Mouse (Mus musculus): ENCODE results near the gene Tmtc2. TPM values are rescaled to one million over a fixed set of nuclear protein-coding genes. Genes with fewer than 3 reads are reported as not detected.

Tmtc2 gene
- polyA plus RNA-seq, 1 experiment: 5.1 TPM

GRCm38 (mm10) chr10:105474162-105474830, 100.0 kb downstream of the Tmtc2 start:
- no peaks in the 10 kb centered on the region for H3K4me1 ChIP-seq (ENCODE audit: control insufficient read depth, insufficient read depth, low read length)
- no peaks in the 10 kb centered on the region for H3K27me3 ChIP-seq (ENCODE audit: control insufficient read depth, insufficient read depth, low read length)
- no peak overlapping the region for H3K4me3 ChIP-seq (ENCODE audit: control insufficient read depth, low read depth, low read length)
- no peak for TF ChIP-seq POLR2A (IDR thresholded peaks at IDR 0.05; ENCODE audit: control insufficient read depth, low read depth, low read length)
- TF ChIP-seq CTCF (IDR thresholded peaks at IDR 0.05; ENCODE audit: control insufficient read depth, insufficient read depth, insufficient replicate concordance, low read depth, low read length): no peak
- H3K27ac ChIP-seq (ENCODE audit: control insufficient read depth, insufficient read depth, low read depth, low read length): no peak overlapping the region
- no peaks in the 10 kb centered on the region for H3K36me3 ChIP-seq (ENCODE audit: control insufficient read depth, insufficient read depth, low read length)

- H3K36me3 ChIP-seq (ENCODE audit: control insufficient read depth, insufficient read depth, low read length): no peaks in the 10 kb centered on the region
- no peak overlapping the region for H3K4me3 ChIP-seq (ENCODE audit: control insufficient read depth, low read depth, low read length)
- TF ChIP-seq CTCF (IDR thresholded peaks at IDR 0.05; ENCODE audit: control insufficient read depth, insufficient read depth, insufficient replicate concordance, low read depth, low read length) (no peak), POLR2A (IDR thresholded peaks at IDR 0.05; ENCODE audit: control insufficient read depth, low read depth, low read length) (no peak)
Observed at GRCm38 (mm10) chr10:105464378-105464777, 109.9 kb downstream of the Tmtc2 start.

GRCm38 (mm10) chr10:105453441-105453840, 120.8 kb downstream of the Tmtc2 start:
- Histone ChIP-seq H3K27ac (ENCODE audit: control insufficient read depth, insufficient read depth, low read depth, low read length) (no peak overlapping the region), H3K4me1 (ENCODE audit: control insufficient read depth, insufficient read depth, low read length) (no peaks in the 10 kb centered on the region), H3K4me3 (ENCODE audit: control insufficient read depth, low read depth, low read length) (no peak overlapping the region), H3K36me3 (ENCODE audit: control insufficient read depth, insufficient read depth, low read length) (no peaks in the 10 kb centered on the region), H3K27me3 (ENCODE audit: control insufficient read depth, insufficient read depth, low read length) (no peaks in the 10 kb centered on the region)
- TF ChIP-seq CTCF (IDR thresholded peaks at IDR 0.05; ENCODE audit: control insufficient read depth, insufficient read depth, insufficient replicate concordance, low read depth, low read length): no peak
- no peak for TF ChIP-seq POLR2A (IDR thresholded peaks at IDR 0.05; ENCODE audit: control insufficient read depth, low read depth, low read length)

More at GRCm38 (mm10) chr10:105464378-105464777, 109.9 kb downstream of the Tmtc2 start:
- no peaks in the 10 kb centered on the region for H3K27me3 ChIP-seq (ENCODE audit: control insufficient read depth, insufficient read depth, low read length)
- no peaks in the 10 kb centered on the region for H3K4me1 ChIP-seq (ENCODE audit: control insufficient read depth, insufficient read depth, low read length)
- H3K27ac ChIP-seq (ENCODE audit: control insufficient read depth, insufficient read depth, low read depth, low read length): no peak overlapping the region

DNA sequence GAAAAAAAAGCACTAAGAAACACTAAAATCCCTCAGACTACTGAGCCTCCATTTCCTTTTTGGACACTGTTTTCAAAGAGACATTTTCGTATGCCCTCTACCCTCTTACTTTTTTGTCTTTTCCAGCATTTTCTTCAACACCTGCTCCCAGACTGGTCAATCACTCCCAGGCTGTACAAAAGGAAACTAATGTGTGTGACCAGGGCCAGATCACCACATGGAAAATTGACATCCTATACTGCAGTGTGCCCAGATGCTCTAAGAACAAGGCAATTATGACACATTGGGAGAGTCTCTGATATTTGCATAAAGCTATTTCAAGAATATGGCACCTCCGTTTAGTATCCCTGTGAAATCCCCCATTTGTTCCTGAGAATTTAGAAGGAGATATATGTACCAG, 127.1 kb downstream of the Tmtc2 start:
- H3K36me3 ChIP-seq (ENCODE audit: control insufficient read depth, insufficient read depth, low read length): no peaks in the 10 kb centered on the region
- H3K4me1 ChIP-seq (ENCODE audit: control insufficient read depth, insufficient read depth, low read length): no peaks in the 10 kb centered on the region
- no peaks in the 10 kb centered on the region for H3K27me3 ChIP-seq (ENCODE audit: control insufficient read depth, insufficient read depth, low read length)
- H3K4me3 ChIP-seq (ENCODE audit: control insufficient read depth, low read depth, low read length): no peak overlapping the region
- TF ChIP-seq POLR2A (IDR thresholded peaks at IDR 0.05; ENCODE audit: control insufficient read depth, low read depth, low read length): no peak
- no peak for TF ChIP-seq CTCF (IDR thresholded peaks at IDR 0.05; ENCODE audit: control insufficient read depth, insufficient read depth, insufficient replicate concordance, low read depth, low read length)
- H3K27ac ChIP-seq (ENCODE audit: control insufficient read depth, insufficient read depth, low read depth, low read length): no peak overlapping the region

GRCm38 (mm10) chr10:105444309-105444708, 129.9 kb downstream of the Tmtc2 start:
- Histone ChIP-seq H3K27me3 (ENCODE audit: control insufficient read depth, insufficient read depth, low read length) (no peaks in the 10 kb centered on the region), H3K4me3 (ENCODE audit: control insufficient read depth, low read depth, low read length) (no peak overlapping the region), H3K4me1 (ENCODE audit: control insufficient read depth, insufficient read depth, low read length) (no peaks in the 10 kb centered on the region), H3K36me3 (ENCODE audit: control insufficient read depth, insufficient read depth, low read length) (no peaks in the 10 kb centered on the region), H3K27ac (ENCODE audit: control insufficient read depth, insufficient read depth, low read depth, low read length) (no peak overlapping the region)
- TF ChIP-seq POLR2A (IDR thresholded peaks at IDR 0.05; ENCODE audit: control insufficient read depth, low read depth, low read length) (no peak), CTCF (IDR thresholded peaks at IDR 0.05; ENCODE audit: control insufficient read depth, insufficient read depth, insufficient replicate concordance, low read depth, low read length) (no peak)

DNA sequence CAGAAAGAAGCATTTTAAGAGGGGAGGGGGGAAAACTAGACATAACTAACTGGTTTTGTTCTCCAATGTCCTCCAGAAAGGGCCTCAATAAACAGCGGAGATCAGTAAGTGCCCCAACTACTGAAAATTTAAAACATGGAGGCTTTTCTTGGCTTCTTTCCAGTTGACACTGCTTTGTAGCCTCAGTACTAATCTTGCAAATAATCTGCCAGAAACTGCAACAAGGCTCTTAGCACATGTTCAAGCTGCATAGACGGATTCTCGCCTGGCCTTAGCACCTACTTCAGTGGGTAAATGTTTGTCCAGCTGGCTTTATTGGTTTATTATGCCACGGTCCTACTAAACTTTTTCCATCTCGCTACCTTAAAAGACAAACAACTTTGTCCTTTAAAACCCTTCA, 139.4 kb downstream of the Tmtc2 start:
- TF ChIP-seq POLR2A (IDR thresholded peaks at IDR 0.05; ENCODE audit: control insufficient read depth, low read depth, low read length): no peak
- TF ChIP-seq CTCF (IDR thresholded peaks at IDR 0.05; ENCODE audit: control insufficient read depth, insufficient read depth, insufficient replicate concordance, low read depth, low read length): no peak
- H3K27ac ChIP-seq (ENCODE audit: control insufficient read depth, insufficient read depth, low read depth, low read length): no peak overlapping the region
- H3K4me3 ChIP-seq (ENCODE audit: control insufficient read depth, low read depth, low read length): no peak overlapping the region

DNA sequence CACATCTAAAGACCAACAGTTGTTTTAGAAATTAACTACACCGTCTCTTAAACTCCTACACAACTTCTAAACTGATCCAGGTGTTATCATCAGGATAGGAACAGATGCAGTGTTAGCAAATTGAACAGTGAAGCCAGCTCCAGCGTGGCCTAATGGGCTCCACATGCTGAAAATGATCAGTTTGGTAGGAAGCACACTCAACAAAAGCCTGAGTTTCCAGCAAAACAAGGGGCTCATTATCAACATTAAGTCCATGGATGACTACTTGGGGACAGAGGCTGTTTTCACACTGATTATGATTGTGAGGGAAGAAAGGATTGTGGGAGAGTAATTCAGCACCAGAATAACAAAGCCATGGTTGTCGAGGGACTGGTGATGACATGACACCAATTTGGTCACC, 143.4 kb downstream of the Tmtc2 start:
- TF ChIP-seq CTCF (IDR thresholded peaks at IDR 0.05; ENCODE audit: control insufficient read depth, insufficient read depth, insufficient replicate concordance, low read depth, low read length) (no peak), POLR2A (IDR thresholded peaks at IDR 0.05; ENCODE audit: control insufficient read depth, low read depth, low read length) (no peak)
- Histone ChIP-seq H3K4me3 (ENCODE audit: control insufficient read depth, low read depth, low read length) (no peak overlapping the region), H3K27ac (ENCODE audit: control insufficient read depth, insufficient read depth, low read depth, low read length) (no peak overlapping the region), H3K36me3 (ENCODE audit: control insufficient read depth, insufficient read depth, low read length) (no peaks in the 10 kb centered on the region), H3K4me1 (ENCODE audit: control insufficient read depth, insufficient read depth, low read length) (no peaks in the 10 kb centered on the region), H3K27me3 (ENCODE audit: control insufficient read depth, insufficient read depth, low read length) (no peaks in the 10 kb centered on the region)

More for the DNA sequence above, 139.4 kb downstream of the Tmtc2 start:
- Histone ChIP-seq H3K27me3 (ENCODE audit: control insufficient read depth, insufficient read depth, low read length) (no peaks in the 10 kb centered on the region), H3K36me3 (ENCODE audit: control insufficient read depth, insufficient read depth, low read length) (no peaks in the 10 kb centered on the region), H3K4me1 (ENCODE audit: control insufficient read depth, insufficient read depth, low read length) (no peaks in the 10 kb centered on the region)
